Mouse (Mus musculus): ENCODE measurements around the gene Olfr622. TPM values are rescaled to one million over a fixed set of nuclear protein-coding genes. Genes with fewer than 3 reads are reported as not detected.

The Olfr622 gene
- not detected in 2 replicates for polyA plus RNA-seq (2012)

DNA sequence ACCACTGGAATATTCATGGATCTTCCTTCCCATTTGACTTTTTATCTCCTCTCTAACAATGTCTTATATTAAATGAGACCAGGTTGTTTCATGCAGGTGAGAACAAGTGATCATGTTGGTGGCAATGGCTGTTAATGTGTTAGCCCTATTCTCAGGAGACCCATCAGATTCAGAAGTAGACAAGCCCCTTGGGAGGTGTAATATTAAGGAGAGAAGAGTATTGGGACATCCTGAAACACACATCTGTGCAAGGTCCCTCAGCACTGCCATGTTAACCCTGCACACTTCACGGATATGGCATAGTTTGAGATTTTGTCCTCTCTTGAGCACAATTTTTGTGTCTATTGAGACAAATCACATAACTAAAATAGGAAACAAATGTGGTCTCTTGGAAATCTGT is at the start of gene Olfr622:
TSS of gene Olfr622 (minus strand) at position 101 of the 400 bp plus-strand sequence.
- no peaks in the 10 kb centered on the region for H3K27me3 ChIP-seq (ENCODE audit: control insufficient read depth)
- H3K4me3 ChIP-seq (replicated peaks) = no peak within 1 kb of the TSS
- H3K4me1 ChIP-seq (ENCODE audit: control insufficient read depth) = no peaks in the 10 kb centered on the region
- no peaks in the 10 kb centered on the region for H3K36me3 ChIP-seq (ENCODE audit: control insufficient read depth)
- TF ChIP-seq GATA1 (IDR thresholded peaks at IDR 0.05; ENCODE audit: low read length) (no peak), TAL1 (IDR thresholded peaks at IDR 0.05; ENCODE audit: low read length) (no peak)
- H3K9me3 ChIP-seq (ENCODE audit: control insufficient read depth, low read length) = no peaks in the 10 kb centered on the region

DNA sequence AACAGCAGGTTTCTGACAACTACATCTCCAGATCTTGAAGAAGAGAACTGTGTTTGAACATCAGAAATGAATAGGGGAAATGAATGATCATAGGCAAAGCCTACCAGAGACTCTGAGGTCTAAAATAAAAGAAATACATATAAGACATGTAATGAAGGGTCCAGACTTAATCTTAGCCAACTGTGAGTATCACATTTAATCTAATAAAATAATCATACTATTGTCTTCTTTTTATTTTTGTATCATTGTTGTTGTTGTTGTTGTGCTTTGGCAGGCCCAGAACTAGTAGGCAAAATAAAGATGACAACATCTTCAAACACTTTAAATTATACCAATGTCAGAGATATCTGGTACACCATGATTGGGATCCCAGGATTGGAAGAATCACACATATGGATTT is 39.9 kb upstream of the Olfr622 start, which contains the start of gene Olfr625-ps1:
TSS of gene Olfr625-ps1 (plus strand) at position 301 of the 400 bp plus-strand sequence.
- no peak within 1 kb of the TSS for H3K4me3 ChIP-seq (replicated peaks)
- no peaks in the 10 kb centered on the region for H3K27me3 ChIP-seq (ENCODE audit: control insufficient read depth)
- H3K36me3 ChIP-seq (ENCODE audit: control insufficient read depth) = no peaks in the 10 kb centered on the region
- H3K9me3 ChIP-seq (ENCODE audit: control insufficient read depth, low read length) = no peaks in the 10 kb centered on the region
- TF ChIP-seq TAL1 (IDR thresholded peaks at IDR 0.05; ENCODE audit: low read length) (no peak), GATA1 (IDR thresholded peaks at IDR 0.05; ENCODE audit: low read length) (no peak)
- no peaks in the 10 kb centered on the region for H3K4me1 ChIP-seq (ENCODE audit: control insufficient read depth)

DNA sequence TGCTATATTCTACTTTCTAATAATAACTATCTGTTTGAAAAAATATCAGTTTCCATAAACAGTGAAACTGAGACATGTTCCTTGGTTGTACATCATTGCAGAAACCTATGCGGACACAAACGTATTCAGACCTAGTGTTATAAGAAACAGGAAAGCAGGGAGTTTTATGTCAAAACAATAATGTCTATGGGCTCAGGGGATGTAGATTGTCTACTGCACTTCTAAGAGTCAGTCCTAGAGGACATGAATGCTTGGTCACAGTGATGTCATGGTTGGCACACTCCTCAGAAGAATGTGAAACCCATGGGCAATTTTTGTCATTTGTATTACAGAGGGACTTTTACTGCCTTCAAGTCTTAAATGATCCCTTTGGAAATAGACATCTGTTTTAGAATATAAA is 28.6 kb upstream of the Olfr622 start, which contains the start of gene Olfr624:
TSS of gene Olfr624 (minus strand) at position 101 of the 400 bp plus-strand sequence.
- Histone ChIP-seq H3K9me3 (ENCODE audit: control insufficient read depth, low read length) (no peaks in the 10 kb centered on the region), H3K27me3 (ENCODE audit: control insufficient read depth) (no peaks in the 10 kb centered on the region), H3K4me1 (ENCODE audit: control insufficient read depth) (no peaks in the 10 kb centered on the region), H3K4me3 (replicated peaks) (no peak within 1 kb of the TSS), H3K36me3 (ENCODE audit: control insufficient read depth) (no peaks in the 10 kb centered on the region)
- no peak for TF ChIP-seq GATA1 (IDR thresholded peaks at IDR 0.05; ENCODE audit: low read length)
- no peak for TF ChIP-seq TAL1 (IDR thresholded peaks at IDR 0.05; ENCODE audit: low read length)

- H3K4me1 ChIP-seq (ENCODE audit: control insufficient read depth) = no peaks in the 10 kb centered on the region
- no peak for TF ChIP-seq GATA1 (IDR thresholded peaks at IDR 0.05; ENCODE audit: low read length)
- no peak for TF ChIP-seq TAL1 (IDR thresholded peaks at IDR 0.05; ENCODE audit: low read length)
- H3K27me3 ChIP-seq (ENCODE audit: control insufficient read depth) = no peaks in the 10 kb centered on the region
- no peak within 1 kb of the TSS for H3K4me3 ChIP-seq (replicated peaks)
- no peaks in the 10 kb centered on the region for H3K36me3 ChIP-seq (ENCODE audit: control insufficient read depth)
- no peaks in the 10 kb centered on the region for H3K9me3 ChIP-seq (ENCODE audit: control insufficient read depth, low read length)
Measured at GRCm38 (mm10) chr7:103663598-103663997, 21.1 kb upstream of the Olfr622 start, which contains the start of gene Olfr623. Gene Olfr623 (minus strand): TSS chr7:103663698.

- Histone ChIP-seq H3K4me1 (ENCODE audit: control insufficient read depth) (no peaks in the 10 kb centered on the region), H3K36me3 (ENCODE audit: control insufficient read depth) (no peaks in the 10 kb centered on the region), H3K27me3 (ENCODE audit: control insufficient read depth) (no peaks in the 10 kb centered on the region), H3K9me3 (ENCODE audit: control insufficient read depth, low read length) (no peaks in the 10 kb centered on the region), H3K4me3 (replicated peaks) (no peak overlapping the region)
- TF ChIP-seq TAL1 (IDR thresholded peaks at IDR 0.05; ENCODE audit: low read length) (no peak), GATA1 (IDR thresholded peaks at IDR 0.05; ENCODE audit: low read length) (no peak)
Measured at GRCm38 (mm10) chr7:103644070-103644469, 1.6 kb upstream of the Olfr622 start.

- Histone ChIP-seq H3K9me3 (ENCODE audit: control insufficient read depth, low read length) (no peaks in the 10 kb centered on the region), H3K4me1 (ENCODE audit: control insufficient read depth) (no peaks in the 10 kb centered on the region), H3K36me3 (ENCODE audit: control insufficient read depth) (no peaks in the 10 kb centered on the region), H3K27me3 (ENCODE audit: control insufficient read depth) (no peaks in the 10 kb centered on the region), H3K4me3 (replicated peaks) (no peak overlapping the region)
- TF ChIP-seq GATA1 (IDR thresholded peaks at IDR 0.05; ENCODE audit: low read length) (no peak), TAL1 (IDR thresholded peaks at IDR 0.05; ENCODE audit: low read length) (no peak)
Measured at GRCm38 (mm10) chr7:103636795-103637194, 5.7 kb downstream of the Olfr622 start.

GRCm38 (mm10) chr7:103612434-103612833 is 30.1 kb downstream of the Olfr622 start, which contains the start of gene Olfr620:
Gene Olfr620 (minus strand): TSS chr7:103612534.
- Histone ChIP-seq H3K27me3 (ENCODE audit: control insufficient read depth) (no peaks in the 10 kb centered on the region), H3K4me3 (replicated peaks) (no peak within 1 kb of the TSS), H3K9me3 (ENCODE audit: control insufficient read depth, low read length) (no peaks in the 10 kb centered on the region), H3K36me3 (ENCODE audit: control insufficient read depth) (no peaks in the 10 kb centered on the region), H3K4me1 (ENCODE audit: control insufficient read depth) (no peaks in the 10 kb centered on the region)
- TF ChIP-seq GATA1 (IDR thresholded peaks at IDR 0.05; ENCODE audit: low read length) = no peak
- TF ChIP-seq TAL1 (IDR thresholded peaks at IDR 0.05; ENCODE audit: low read length) = no peak

DNA sequence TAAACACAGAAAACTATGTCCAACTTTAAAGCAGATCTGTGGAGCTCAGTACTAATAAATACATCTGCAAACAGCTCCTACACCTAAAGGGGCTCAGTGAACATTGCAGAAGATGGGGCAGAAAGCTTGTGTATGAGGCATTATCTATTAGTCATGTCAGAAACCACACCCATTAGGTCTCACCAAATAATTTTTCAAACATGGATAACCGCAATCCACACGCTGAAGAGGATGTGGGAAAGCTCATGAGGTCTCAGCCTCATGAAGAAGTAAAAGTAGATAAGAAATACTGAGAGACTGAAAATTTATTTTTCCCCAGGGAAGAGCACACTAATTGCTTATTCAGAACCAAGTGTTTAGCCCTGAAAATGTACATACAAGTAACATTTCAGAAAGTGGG is 35.1 kb downstream of the Olfr622 start:
- no peaks in the 10 kb centered on the region for H3K36me3 ChIP-seq (ENCODE audit: control insufficient read depth)
- no peak overlapping the region for H3K4me3 ChIP-seq (replicated peaks)
- no peaks in the 10 kb centered on the region for H3K4me1 ChIP-seq (ENCODE audit: control insufficient read depth)
- H3K27me3 ChIP-seq (ENCODE audit: control insufficient read depth) = no peaks in the 10 kb centered on the region
- TF ChIP-seq TAL1 (IDR thresholded peaks at IDR 0.05; ENCODE audit: low read length) = no peak
- no peak for TF ChIP-seq GATA1 (IDR thresholded peaks at IDR 0.05; ENCODE audit: low read length)
- no peaks in the 10 kb centered on the region for H3K9me3 ChIP-seq (ENCODE audit: control insufficient read depth, low read length)

DNA sequence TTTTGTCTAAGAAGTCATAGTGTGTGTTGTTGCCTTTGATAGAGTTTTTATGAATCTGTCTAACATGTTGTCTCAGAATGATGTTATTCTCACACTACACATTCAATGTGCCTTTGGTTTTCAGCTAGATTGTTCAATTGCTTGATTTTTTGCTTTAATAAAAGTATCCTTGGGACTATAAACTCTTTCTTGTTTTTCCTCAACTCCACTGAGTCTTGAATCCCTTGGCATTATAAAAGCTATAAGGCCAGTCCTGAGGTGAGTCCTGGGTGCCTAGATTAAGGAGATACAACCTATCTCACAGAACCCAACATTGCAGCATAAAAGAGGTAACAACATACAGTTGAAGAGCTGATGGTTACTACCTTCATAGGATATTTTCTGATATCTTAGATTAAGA is 42.2 kb downstream of the Olfr622 start, which contains the start of gene Olfr619:
TSS of gene Olfr619 (plus strand) at position 301 of the 400 bp plus-strand sequence.
- Histone ChIP-seq H3K27me3 (ENCODE audit: control insufficient read depth) (no peaks in the 10 kb centered on the region), H3K36me3 (ENCODE audit: control insufficient read depth) (no peaks in the 10 kb centered on the region), H3K4me3 (replicated peaks) (no peak within 1 kb of the TSS), H3K9me3 (ENCODE audit: control insufficient read depth, low read length) (no peaks in the 10 kb centered on the region), H3K4me1 (ENCODE audit: control insufficient read depth) (no peaks in the 10 kb centered on the region)
- TF ChIP-seq TAL1 (IDR thresholded peaks at IDR 0.05; ENCODE audit: low read length) = no peak
- no peak for TF ChIP-seq GATA1 (IDR thresholded peaks at IDR 0.05; ENCODE audit: low read length)

GRCm38 (mm10) chr7:103589803-103590202 is 52.7 kb downstream of the Olfr622 start, which contains the start of gene Olfr618:
Gene Olfr618 (plus strand): TSS chr7:103590103.
- Histone ChIP-seq H3K4me1 (ENCODE audit: control insufficient read depth) (no peaks in the 10 kb centered on the region), H3K9me3 (ENCODE audit: control insufficient read depth, low read length) (no peaks in the 10 kb centered on the region), H3K27me3 (ENCODE audit: control insufficient read depth) (no peaks in the 10 kb centered on the region), H3K4me3 (replicated peaks) (no peak within 1 kb of the TSS), H3K36me3 (ENCODE audit: control insufficient read depth) (no peaks in the 10 kb centered on the region)
- TF ChIP-seq TAL1 (IDR thresholded peaks at IDR 0.05; ENCODE audit: low read length) = no peak
- TF ChIP-seq GATA1 (IDR thresholded peaks at IDR 0.05; ENCODE audit: low read length) = no peak

Other genes with a start within 250 kb of the Olfr622 start
- gene Usp17lc, start 227.6 kb downstream of the Olfr622 start, polyA plus RNA-seq (2012) = not detected in 2 replicates
- not detected in 2 replicates for gene Olfr605, start 197.3 kb downstream of the Olfr622 start, polyA plus RNA-seq (2012)
- gene Olfr606, start 193.7 kb downstream of the Olfr622 start, polyA plus RNA-seq (2012) = not detected in 2 replicates
- gene Olfr607, start 178.6 kb downstream of the Olfr622 start, polyA plus RNA-seq (2012) = not detected in 2 replicates
- gene Olfr608, start 172.8 kb downstream of the Olfr622 start, polyA plus RNA-seq (2012) = not detected in 2 replicates
- not detected in 2 replicates for gene Olfr609, start 144.6 kb downstream of the Olfr622 start, polyA plus RNA-seq (2012)
- gene Olfr610, start 130.6 kb downstream of the Olfr622 start, polyA plus RNA-seq (2012) = not detected in 2 replicates
- not detected in 2 replicates for gene Olfr611, start 121.9 kb downstream of the Olfr622 start, polyA plus RNA-seq (2012)
- not detected in 2 replicates for gene Olfr612, start 100.0 kb downstream of the Olfr622 start, polyA plus RNA-seq (2012)
- gene Olfr613, start 94.6 kb downstream of the Olfr622 start, polyA plus RNA-seq (2012) = not detected in 2 replicates
- gene Olfr615, start 86.6 kb downstream of the Olfr622 start, polyA plus RNA-seq (2012) = not detected in 2 replicates
- not detected in 2 replicates for gene Olfr616, start 73.6 kb downstream of the Olfr622 start, polyA plus RNA-seq (2012)
- not detected in 2 replicates for gene Olfr617, start 69.6 kb downstream of the Olfr622 start, polyA plus RNA-seq (2012)
- not detected in 2 replicates for gene Olfr618, start 52.6 kb downstream of the Olfr622 start, polyA plus RNA-seq (2012)
- not detected in 2 replicates for gene Olfr619, start 42.1 kb downstream of the Olfr622 start, polyA plus RNA-seq (2012)
- gene Olfr620, start 30.2 kb downstream of the Olfr622 start, polyA plus RNA-seq (2012) = not detected in 2 replicates
- not detected in 2 replicates for gene Olfr623, start 21.0 kb upstream of the Olfr622 start, polyA plus RNA-seq (2012)
- not detected in 2 replicates for gene Olfr624, start 28.5 kb upstream of the Olfr622 start, polyA plus RNA-seq (2012)
- not detected in 2 replicates for gene Olfr625-ps1, start 40.0 kb upstream of the Olfr622 start, polyA plus RNA-seq (2012)
- gene Olfr243, start 72.0 kb upstream of the Olfr622 start, polyA plus RNA-seq (2012) = not detected in 2 replicates
- gene Olfr628, start 87.7 kb upstream of the Olfr622 start, polyA plus RNA-seq (2012) = not detected in 2 replicates
- gene Olfr629, start 102.2 kb upstream of the Olfr622 start, polyA plus RNA-seq (2012) = not detected in 2 replicates
- gene Olfr630, start 114.6 kb upstream of the Olfr622 start, polyA plus RNA-seq (2012) = not detected in 2 replicates
- not detected in 2 replicates for gene Olfr69, start 128.9 kb upstream of the Olfr622 start, polyA plus RNA-seq (2012)
- 0.02 TPM in 1 of 2 replicates, not detected in the other for gene Olfr68, start 137.0 kb upstream of the Olfr622 start, polyA plus RNA-seq (2012)
- gene Olfr67, start 149.1 kb upstream of the Olfr622 start, polyA plus RNA-seq (2012) = not detected in 2 replicates
- gene Hbb-bt, start 171.3 kb upstream of the Olfr622 start, polyA plus RNA-seq (2012) = 22,007 and 54,805 TPM in 2 replicates
- gene Hbb-bs, start 185.4 kb upstream of the Olfr622 start, polyA plus RNA-seq (2012) = 263,491 and 269,873 TPM in 2 replicates
- gene Hbb-bh2, start 197.8 kb upstream of the Olfr622 start, polyA plus RNA-seq (2012) = 0.10 TPM in 1 of 2 replicates, not detected in the other
- gene Hbb-bh1, start 200.5 kb upstream of the Olfr622 start, polyA plus RNA-seq (2012) = 4.0 and 4.3 TPM in 2 replicates
- gene Hbb-y, start 210.5 kb upstream of the Olfr622 start, polyA plus RNA-seq (2012) = 85.0 and 543 TPM in 2 replicates
- not detected in 2 replicates for gene Olfr66, start 243.6 kb upstream of the Olfr622 start, polyA plus RNA-seq (2012)